ENCODE assay signal across 11 mouse cellular contexts in genomic region chr17:83081729-83082128, GRCm38 (mm10).
A peak's percentile ranks its signal among the peaks of the same experiment; 100 is the strongest.
DNase-seq lines count a peak whose midpoint lies in the region; ATAC-seq and TF ChIP-seq lines count a peak whose summit lies in the region.
"Had no signal": no experiment of that assay in that cellular context is flagged by ENCODE, and none has a peak within 500 bp of the region (broad histone marks: within the 10 kb centered on the region; RNA-seq: fewer than 3 reads in every experiment).

No protein-coding gene starts in this region.

- DNase-seq in liver, postnatal 0 days, result no peak
- DNase-seq in liver, embryonic 11.5 days (ENCODE audit: low spot score), result no peak
- DNase-seq in right cerebral cortex, postnatal 36 days (ENCODE audit: low spot score in 2 of 2), result no peak
- DNase-seq in spleen, adult 12 weeks (ENCODE audit: low spot score), result no peak
- DNase-seq: thymus, postnatal 4 days had no signal

- no peak overlapping the region for H3K4me2 ChIP-seq in liver, postnatal 0 days (ENCODE audit: low read depth, low read length)
- H3K4me2 ChIP-seq in liver, embryonic 11.5 days, result no peak overlapping the region
- no peak overlapping the region; the same call in 1 of the 2 replicates for H3K4me2 ChIP-seq in kidney, embryonic 14.5 days (replicated peaks; ENCODE audit: low read depth, low read length)
- H3K4me2 ChIP-seq in stomach, embryonic 14.5 days (replicated peaks; ENCODE audit: low read depth, low read length), result no peak overlapping the region
- H3K4me2 ChIP-seq: hindbrain, embryonic 15.5 days; limb, embryonic 13.5 days had no signal

- H3K9ac ChIP-seq in liver, postnatal 0 days (replicated peaks), result no peak overlapping the region
- H3K9ac ChIP-seq in liver, embryonic 11.5 days (ENCODE audit: low read depth, low read length), result no peak overlapping the region
- 0 out of 2 replicates have a peak overlapping the region, but pooled peaks have one; percentile 18 for H3K9ac ChIP-seq in kidney, embryonic 14.5 days (ENCODE audit: low read depth, low read length)
- no peak overlapping the region for H3K9ac ChIP-seq in stomach, embryonic 14.5 days (replicated peaks; ENCODE audit: low read depth, low read length)
- H3K9ac ChIP-seq: hindbrain, embryonic 15.5 days; limb, embryonic 13.5 days had no signal

- no peak for TF ChIP-seq EP300 in liver, postnatal 0 days (IDR thresholded peaks at IDR 0.05; ENCODE audit: low read depth)

- no peak for TF ChIP-seq CTCF in liver, postnatal 0 days (IDR thresholded peaks at IDR 0.05; ENCODE audit: low read depth)

- no peaks in the 10 kb centered on the region for H3K27me3 ChIP-seq in liver, postnatal 0 days (ENCODE audit: insufficient read depth, low read length)
- H3K27me3 ChIP-seq in liver, embryonic 11.5 days (replicated peaks; ENCODE audit: control insufficient read depth, insufficient read depth, low read length), result no peaks in the 10 kb centered on the region
- H3K27me3 ChIP-seq in kidney, embryonic 14.5 days (ENCODE audit: control insufficient read depth, insufficient read depth, low read length), result no peaks in the 10 kb centered on the region
- H3K27me3 ChIP-seq in stomach, embryonic 14.5 days (ENCODE audit: control insufficient read depth, insufficient read depth, low read length), result no peaks in the 10 kb centered on the region

- 27% methylated on average over 8 of the region's 8 CpGs for WGBS in liver, postnatal 0 days (ENCODE audit: insufficient replicate concordance)
- WGBS in liver, embryonic 11.5 days, result 39% methylated on average over 8 of the region's 8 CpGs
- WGBS in kidney, embryonic 14.5 days, result 30% methylated on average over 8 of the region's 8 CpGs
- 35% methylated on average over 8 of the region's 8 CpGs for WGBS in stomach, embryonic 14.5 days

- H3K4me1 ChIP-seq in liver, postnatal 0 days (ENCODE audit: insufficient read depth), result peaks cover 2% of the 10 kb centered on the region; the same call in 1 of the 2 replicates
- H3K4me1 ChIP-seq in liver, embryonic 11.5 days (replicated peaks; ENCODE audit: control insufficient read depth, insufficient read depth, low read length), result peaks cover 7% of the 10 kb centered on the region; the same call in 1 of the 2 replicates
- peaks cover 31% of the 10 kb centered on the region for H3K4me1 ChIP-seq in kidney, embryonic 14.5 days (ENCODE audit: control insufficient read depth, insufficient read depth, low read length)
- peaks cover 39% of the 10 kb centered on the region for H3K4me1 ChIP-seq in stomach, embryonic 14.5 days (ENCODE audit: control insufficient read depth, insufficient read depth, low read length)

- no peak overlapping the region for H3K27ac ChIP-seq in liver, postnatal 0 days (ENCODE audit: low read depth)
- H3K27ac ChIP-seq in liver, embryonic 11.5 days (ENCODE audit: low read depth, low read length), result no peak overlapping the region
- peak overlapping the region; percentile 67; the same call in 1 of the 2 replicates for H3K27ac ChIP-seq in kidney, embryonic 14.5 days (ENCODE audit: low read depth, low read length)
- peak overlapping the region; percentile 77 for H3K27ac ChIP-seq in stomach, embryonic 14.5 days (ENCODE audit: low read length)
- H3K27ac ChIP-seq: hindbrain, embryonic 15.5 days; midbrain, embryonic 10.5 days had no signal

- H3K4me3 ChIP-seq in liver, postnatal 0 days (ENCODE audit: low read depth, low read length), result no peak overlapping the region
- no peak overlapping the region for H3K4me3 ChIP-seq in liver, embryonic 11.5 days (ENCODE audit: low read depth, low read length)
- no peak overlapping the region for H3K4me3 ChIP-seq in kidney, embryonic 14.5 days (ENCODE audit: low read length)
- H3K4me3 ChIP-seq in stomach, embryonic 14.5 days (ENCODE audit: low read depth, low read length), result no peak overlapping the region
- H3K4me3 ChIP-seq: hindbrain, embryonic 15.5 days; limb, embryonic 13.5 days; midbrain, embryonic 10.5 days had no signal

- no peaks in the 10 kb centered on the region for H3K36me3 ChIP-seq in liver, postnatal 0 days (replicated peaks; ENCODE audit: insufficient read depth, low read length)
- H3K36me3 ChIP-seq in liver, embryonic 11.5 days (ENCODE audit: control insufficient read depth, insufficient read depth, low read length), result no peaks in the 10 kb centered on the region
- H3K36me3 ChIP-seq in kidney, embryonic 14.5 days (ENCODE audit: control insufficient read depth, insufficient read depth, low read length), result no peaks in the 10 kb centered on the region
- no peaks in the 10 kb centered on the region for H3K36me3 ChIP-seq in stomach, embryonic 14.5 days (ENCODE audit: control insufficient read depth, insufficient read depth, low read length)
- H3K36me3 ChIP-seq: hindbrain, embryonic 15.5 days; limb, embryonic 13.5 days; midbrain, embryonic 10.5 days had no signal

- ATAC-seq in liver, postnatal 0 days, result peak; percentile 25; the same call in 1 of the 2 replicates
- no peak for ATAC-seq in liver, embryonic 11.5 days (replicated peaks; ENCODE audit: low FRiP score)
- ATAC-seq in hematopoietic stem cell, adult 5-6 weeks (replicated peaks in 1 of 2; ENCODE audit: insufficient read depth in 1 of 2, low FRiP score in 2 of 2, low TSS enrichment in 1 of 2, low read depth in 1 of 2, poor library complexity in 2 of 2, severe bottlenecking in 2 of 2), result peak; percentile 28 to 30; a peak in 1 of 4 replicates
- ATAC-seq in kidney, embryonic 14.5 days (ENCODE audit: low FRiP score, low TSS enrichment), result no peak
- ATAC-seq in stomach, embryonic 14.5 days (ENCODE audit: insufficient number of reproducible peaks, insufficient read depth, low FRiP score, low read depth), result peak; percentile 51; the same call in 1 of the 2 replicates

- H3K9me3 ChIP-seq in liver, postnatal 0 days (ENCODE audit: low read length), result 0 out of 2 replicates have a peak, but pooled peaks cover 2% of the 10 kb centered on the region
- H3K9me3 ChIP-seq in liver, embryonic 11.5 days (ENCODE audit: control insufficient read depth, low read length), result no peaks in the 10 kb centered on the region
- H3K9me3 ChIP-seq in kidney, embryonic 14.5 days (ENCODE audit: control insufficient read depth, low read length), result 0 out of 2 replicates have a peak, but pooled peaks cover 2% of the 10 kb centered on the region
- H3K9me3 ChIP-seq in stomach, embryonic 14.5 days (ENCODE audit: control insufficient read depth, low read depth, low read length), result no peaks in the 10 kb centered on the region; the same call in 1 of the 2 replicates
- H3K9me3 ChIP-seq: hindbrain, embryonic 15.5 days; limb, embryonic 13.5 days had no signal

Comparison
In these comparisons a context has a peak if more than half of its experiments do, and no peak if none do; other contexts are left out.
1. ATAC-seq: peak in liver, postnatal 0 days (single experiment), hematopoietic stem cell, adult 5-6 weeks (2 of 2) and stomach, embryonic 14.5 days (single experiment); none in liver, embryonic 11.5 days (single experiment) and kidney, embryonic 14.5 days (single experiment).
2. H3K27ac ChIP-seq: peak in kidney, embryonic 14.5 days (single experiment) and stomach, embryonic 14.5 days (single experiment); none in liver, postnatal 0 days (single experiment) and liver, embryonic 11.5 days (single experiment).